Mouse (Mus musculus): Measurements from ENCODE around the gene Nfkbia. TPM values are rescaled to one million over a fixed set of nuclear protein-coding genes. Genes with fewer than 3 reads are reported as not detected.

Gene Nfkbia
- polyA plus RNA-seq, 1 experiment from 2014 or later: 60.7 TPM

DNA sequence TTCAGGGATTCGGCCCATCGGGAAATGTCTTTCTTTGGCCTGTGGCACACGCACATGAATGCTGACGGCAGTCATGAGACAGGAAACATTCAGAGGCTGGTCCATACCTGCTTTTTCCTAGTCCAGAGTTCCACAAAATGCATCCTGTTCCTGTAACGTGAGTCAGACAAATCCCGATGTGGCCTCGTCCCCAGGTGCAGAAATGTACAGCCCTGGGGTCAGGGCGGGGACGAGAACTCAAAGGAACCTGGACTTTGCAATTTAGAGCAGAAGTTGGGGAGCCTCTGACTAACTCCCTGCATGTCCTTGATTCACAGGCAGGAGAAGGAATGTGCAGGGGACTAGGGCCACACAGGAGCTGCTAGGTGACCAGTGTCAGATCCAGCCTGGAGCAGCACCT, 21.1 kb downstream of the Nfkbia start:
- Histone ChIP-seq H3K27ac (no peak overlapping the region), H3K9me3 (no peaks in the 10 kb centered on the region), H3K4me3 (no peak overlapping the region), H3K4me1 (replicated peaks) (peaks cover 19% of the 10 kb centered on the region), H3K9ac (no peak overlapping the region), H3K4me2 (no peak overlapping the region), H3K27me3 (no peaks in the 10 kb centered on the region), H3K36me3 (no peaks in the 10 kb centered on the region)
- 93% methylated on average over 9 of the region's 9 CpGs for WGBS
- no peak for ATAC-seq (ENCODE audit: low FRiP score)

DNA sequence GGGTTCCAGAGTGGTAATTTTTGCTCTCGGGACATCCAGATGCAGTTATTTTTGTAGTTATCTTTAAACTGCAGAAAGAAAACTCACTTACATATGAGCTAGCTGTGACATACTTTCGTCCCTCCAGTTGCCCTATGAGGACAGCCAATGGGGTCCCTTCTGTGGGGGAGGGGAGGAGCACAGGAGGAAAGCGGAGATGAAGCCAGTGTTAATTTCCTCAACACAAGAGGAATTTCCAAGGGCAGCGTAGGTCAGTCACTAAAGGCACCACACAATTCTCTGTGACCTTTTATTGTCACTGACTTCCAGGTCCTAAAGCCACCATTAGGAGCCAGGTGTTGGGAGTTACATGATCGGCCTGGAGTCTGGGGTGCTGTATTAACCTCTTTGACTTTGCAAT, 22.0 kb downstream of the Nfkbia start:
- Histone ChIP-seq H3K4me1 (replicated peaks) (peaks cover 27% of the 10 kb centered on the region), H3K9me3 (no peaks in the 10 kb centered on the region), H3K4me2 (no peak overlapping the region), H3K27ac (no peak overlapping the region), H3K36me3 (no peaks in the 10 kb centered on the region), H3K27me3 (no peaks in the 10 kb centered on the region), H3K4me3 (no peak overlapping the region), H3K9ac (no peak overlapping the region)
- no peak for ATAC-seq (ENCODE audit: low FRiP score)
- 41% methylated on average over 5 of the region's 5 CpGs for WGBS

DNA sequence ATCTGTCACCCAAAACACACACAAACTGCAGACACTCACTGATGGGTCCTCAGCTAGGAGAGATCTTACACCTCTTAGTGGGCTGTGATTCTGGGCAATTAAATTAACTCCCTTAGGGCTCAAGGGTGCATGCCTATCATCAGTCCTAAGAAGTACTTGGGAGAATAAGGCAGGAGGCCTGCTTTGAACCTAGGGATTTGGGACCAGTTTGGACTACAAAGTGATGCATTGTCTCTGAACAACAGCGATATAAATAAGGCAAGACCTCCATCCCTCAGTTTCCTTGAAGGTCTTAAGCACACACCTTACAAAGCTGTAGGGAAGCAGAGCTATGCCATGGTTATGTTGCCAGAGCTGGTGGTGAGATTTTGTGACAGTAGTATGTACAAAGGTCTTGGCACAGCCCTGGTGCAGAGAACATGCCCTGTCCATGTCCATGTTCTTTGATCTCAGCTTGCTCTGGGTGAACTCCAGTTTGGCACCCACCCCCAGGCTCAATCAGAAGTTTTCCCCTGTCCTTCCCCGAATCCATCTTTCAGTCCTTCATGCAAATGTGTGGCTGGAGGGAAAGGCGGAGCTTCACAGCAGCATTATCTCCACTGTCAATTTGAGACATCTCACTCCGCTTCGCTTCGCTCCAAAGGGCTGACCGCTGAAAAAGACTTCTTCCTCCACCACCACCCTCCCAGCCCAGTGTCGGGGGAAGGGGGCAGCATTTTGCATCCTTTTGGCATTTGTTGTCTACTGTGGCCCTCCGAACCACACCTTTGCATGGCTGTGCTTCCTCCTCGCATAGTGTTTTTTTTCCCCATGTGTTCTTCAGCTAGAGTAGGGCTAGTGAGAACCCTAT, 24.9 kb downstream of the Nfkbia start:
- Histone ChIP-seq H3K27ac (no peak overlapping the region), H3K27me3 (no peaks in the 10 kb centered on the region), H3K36me3 (no peaks in the 10 kb centered on the region), H3K4me3 (no peak overlapping the region), H3K9ac (no peak overlapping the region), H3K9me3 (no peaks in the 10 kb centered on the region), H3K4me1 (replicated peaks) (peaks cover 36% of the 10 kb centered on the region), H3K4me2 (no peak overlapping the region)
- ATAC-seq (ENCODE audit: low FRiP score): no peak
- 33% methylated on average over 10 of the region's 10 CpGs for WGBS

DNA sequence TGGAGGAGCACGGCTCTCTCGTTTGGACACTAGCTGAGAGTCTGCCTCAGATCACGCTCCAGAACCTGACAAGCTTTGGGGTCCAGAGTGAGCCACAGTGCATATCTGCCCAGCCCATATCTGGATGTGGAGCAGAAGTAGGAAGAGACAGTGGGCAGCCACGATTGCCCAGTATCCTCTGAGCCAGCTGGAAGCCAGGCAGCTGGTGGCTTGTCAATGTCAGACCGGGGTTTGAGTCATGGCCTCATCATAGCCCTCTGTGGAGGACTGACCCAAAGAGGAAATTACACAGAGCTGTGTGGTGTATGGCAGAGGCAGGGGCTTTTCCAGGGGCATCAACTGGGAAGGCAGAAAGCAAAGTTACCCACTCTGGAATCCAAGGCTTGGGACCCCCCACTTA, 25.6 kb downstream of the Nfkbia start:
- Histone ChIP-seq H3K4me1 (replicated peaks) (peaks cover 38% of the 10 kb centered on the region), H3K9ac (no peak overlapping the region), H3K9me3 (no peaks in the 10 kb centered on the region), H3K27me3 (no peaks in the 10 kb centered on the region), H3K36me3 (no peaks in the 10 kb centered on the region), H3K4me2 (no peak overlapping the region), H3K4me3 (no peak overlapping the region), H3K27ac (no peak overlapping the region)
- WGBS: 57% methylated on average over 5 of the region's 5 CpGs
- no peak for ATAC-seq (ENCODE audit: low FRiP score)

DNA sequence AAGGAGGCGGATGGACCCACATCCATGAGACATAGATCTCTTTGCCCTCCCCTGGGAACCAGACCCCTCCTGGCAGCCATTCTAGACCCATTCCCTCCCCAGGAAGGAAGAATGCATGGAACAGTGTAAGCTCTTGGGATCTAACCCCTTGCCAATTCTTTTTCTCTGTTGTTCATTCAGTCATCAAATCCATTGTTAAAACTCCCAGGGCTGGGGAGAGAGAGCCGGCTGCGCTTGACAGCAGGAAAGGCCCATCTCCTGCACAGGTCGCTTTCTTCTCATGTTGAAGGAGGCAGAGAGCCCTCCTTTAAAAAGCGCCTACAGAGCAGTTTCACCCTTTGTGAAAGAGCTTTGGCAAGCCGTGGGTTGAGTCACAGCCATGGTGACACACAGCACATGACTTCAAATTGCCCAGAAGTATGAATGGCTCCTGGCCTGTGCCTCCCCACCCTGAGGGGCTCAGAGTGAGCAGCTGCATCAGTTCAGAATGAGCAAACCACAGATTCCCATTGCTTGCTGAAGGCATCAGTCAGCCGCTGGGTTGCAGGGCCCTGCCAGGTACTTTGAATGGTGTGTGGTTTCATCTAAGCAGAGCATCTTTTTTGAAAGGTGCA, 26.3 kb downstream of the Nfkbia start:
- no peak overlapping the region for H3K4me2 ChIP-seq
- no peaks in the 10 kb centered on the region for H3K27me3 ChIP-seq
- WGBS: 46% methylated on average over 7 of the region's 7 CpGs
- no peak overlapping the region for H3K9ac ChIP-seq
- peaks cover 42% of the 10 kb centered on the region for H3K4me1 ChIP-seq (replicated peaks)
- ATAC-seq (ENCODE audit: low FRiP score): peak; percentile 30; the same call in 1 of the 2 replicates
- H3K27ac ChIP-seq: 0 out of 2 replicates have a peak overlapping the region, but pooled peaks have one; percentile 32
- H3K4me3 ChIP-seq: no peak overlapping the region
- no peaks in the 10 kb centered on the region for H3K36me3 ChIP-seq
- no peaks in the 10 kb centered on the region for H3K9me3 ChIP-seq

DNA sequence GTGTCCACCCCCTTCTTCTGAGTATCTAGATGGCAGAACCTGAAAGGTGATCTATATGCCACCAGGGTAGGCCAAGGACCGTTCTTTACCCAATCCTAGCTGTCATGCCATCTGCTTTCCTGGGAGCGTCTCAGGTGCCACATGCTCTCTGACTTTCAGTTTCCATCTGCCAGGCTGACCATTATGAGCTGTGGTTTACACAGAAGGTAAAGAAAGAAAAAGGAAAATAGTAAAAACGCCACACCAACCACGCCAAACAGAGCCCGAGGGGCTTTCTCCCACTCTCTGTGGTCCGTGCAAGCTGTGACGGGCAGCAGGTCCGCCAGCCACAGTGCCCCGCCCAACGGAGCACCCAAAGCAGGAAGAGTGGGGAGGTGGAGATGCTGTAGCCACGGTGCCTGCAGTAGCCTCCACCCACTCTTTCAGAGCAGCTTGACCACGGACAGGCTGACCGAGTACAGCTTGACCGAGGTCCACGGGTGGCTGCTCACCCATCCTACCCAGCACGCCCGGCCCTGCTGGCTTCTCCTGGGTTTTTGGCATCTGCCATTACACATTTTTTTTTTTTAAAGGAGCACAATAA, 27.0 kb downstream of the Nfkbia start:
- Histone ChIP-seq H3K27ac (peak overlapping the region; percentile 83; the same call in 1 of the 2 replicates), H3K4me1 (replicated peaks) (peaks cover 44% of the 10 kb centered on the region), H3K36me3 (no peaks in the 10 kb centered on the region), H3K9me3 (no peaks in the 10 kb centered on the region), H3K27me3 (no peaks in the 10 kb centered on the region), H3K4me2 (no peak overlapping the region), H3K9ac (no peak overlapping the region), H3K4me3 (no peak overlapping the region)
- ATAC-seq (ENCODE audit: low FRiP score): no peak
- 77% methylated on average over 17 of the region's 17 CpGs for WGBS

DNA sequence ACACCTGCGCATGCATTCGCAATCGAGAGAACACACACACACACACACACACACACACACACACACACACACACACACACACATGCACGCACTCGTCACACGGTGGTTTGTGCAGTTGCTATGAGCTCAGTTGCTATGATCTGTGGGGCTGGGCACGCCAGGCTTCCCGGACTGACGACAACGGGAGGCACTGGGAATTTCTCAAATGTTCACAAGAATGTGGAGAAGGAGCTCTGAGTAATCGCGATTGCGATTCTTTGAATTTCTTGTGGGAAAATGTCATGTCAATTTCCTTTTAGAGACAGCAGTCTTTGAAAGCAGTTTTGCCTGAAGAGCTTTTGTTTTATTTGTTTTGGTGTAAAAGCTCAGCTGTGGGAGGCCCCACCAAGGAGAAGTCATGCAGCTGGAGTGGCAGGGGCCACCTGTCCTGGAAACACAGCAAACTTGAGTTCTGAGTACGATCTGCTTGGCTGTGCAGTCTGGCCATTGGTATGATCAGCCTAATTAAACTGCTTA, 27.5 kb downstream of the Nfkbia start:
- no peaks in the 10 kb centered on the region for H3K9me3 ChIP-seq
- no peaks in the 10 kb centered on the region for H3K27me3 ChIP-seq
- no peak overlapping the region for H3K4me2 ChIP-seq
- WGBS: 46% methylated on average over 14 of the region's 14 CpGs
- H3K9ac ChIP-seq: no peak overlapping the region
- no peak overlapping the region for H3K4me3 ChIP-seq
- 0 out of 2 replicates have a peak, but pooled peaks have one; percentile 25 for ATAC-seq (ENCODE audit: low FRiP score)
- H3K36me3 ChIP-seq: no peaks in the 10 kb centered on the region
- peak overlapping the region; percentile 83 for H3K27ac ChIP-seq
- peaks cover 44% of the 10 kb centered on the region for H3K4me1 ChIP-seq (replicated peaks)

DNA sequence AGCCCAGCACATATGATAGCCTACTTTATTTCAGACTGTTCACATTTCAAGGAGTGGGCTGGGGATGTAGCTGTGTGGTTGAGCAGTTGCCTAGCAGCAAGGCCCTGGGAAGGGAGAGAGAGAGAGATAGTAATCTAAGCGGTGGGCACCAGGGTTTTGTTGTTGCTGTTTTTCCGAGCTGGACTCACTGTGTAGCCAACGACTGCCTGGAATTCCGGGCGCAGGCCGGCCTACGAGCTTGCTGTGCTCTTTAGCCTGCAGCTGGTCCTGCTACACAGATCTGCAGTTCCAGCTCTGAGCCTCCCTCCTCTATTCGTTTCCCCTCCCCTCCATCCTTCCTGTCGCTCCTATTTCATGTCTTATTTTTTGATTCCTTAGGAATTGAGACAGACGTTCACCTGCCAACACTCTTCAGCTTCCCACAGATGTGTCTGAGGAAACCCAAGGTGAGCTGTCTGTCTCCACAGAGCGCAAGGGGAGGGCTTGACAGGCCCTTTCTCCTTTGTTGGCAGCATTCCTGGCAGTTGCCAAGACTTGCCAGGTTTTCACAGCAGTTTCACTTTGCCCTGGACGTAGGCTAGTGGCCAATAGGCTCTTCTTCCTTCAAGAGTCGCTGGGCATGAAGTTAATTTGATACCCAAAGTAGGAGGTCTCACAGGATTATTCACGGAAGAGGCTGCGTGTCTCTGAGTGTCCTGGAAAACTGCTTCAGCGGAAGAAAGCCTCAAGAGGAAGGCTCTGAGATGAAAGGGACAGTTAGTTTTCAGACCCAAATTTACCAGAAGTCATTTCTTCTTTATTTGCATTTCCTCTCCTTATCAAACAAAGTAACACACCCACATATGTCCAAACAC, 28.2 kb downstream of the Nfkbia start:
- Histone ChIP-seq H3K4me2 (peak overlapping the region; percentile 30), H3K27me3 (no peaks in the 10 kb centered on the region), H3K4me3 (no peak overlapping the region), H3K9me3 (no peaks in the 10 kb centered on the region), H3K4me1 (replicated peaks) (peaks cover 44% of the 10 kb centered on the region), H3K36me3 (no peaks in the 10 kb centered on the region), H3K27ac (peak overlapping the region; percentile 83), H3K9ac (no peak overlapping the region)
- peak; percentile 74 for ATAC-seq (ENCODE audit: low FRiP score)
- WGBS: 19% methylated on average over 16 of the region's 16 CpGs

DNA sequence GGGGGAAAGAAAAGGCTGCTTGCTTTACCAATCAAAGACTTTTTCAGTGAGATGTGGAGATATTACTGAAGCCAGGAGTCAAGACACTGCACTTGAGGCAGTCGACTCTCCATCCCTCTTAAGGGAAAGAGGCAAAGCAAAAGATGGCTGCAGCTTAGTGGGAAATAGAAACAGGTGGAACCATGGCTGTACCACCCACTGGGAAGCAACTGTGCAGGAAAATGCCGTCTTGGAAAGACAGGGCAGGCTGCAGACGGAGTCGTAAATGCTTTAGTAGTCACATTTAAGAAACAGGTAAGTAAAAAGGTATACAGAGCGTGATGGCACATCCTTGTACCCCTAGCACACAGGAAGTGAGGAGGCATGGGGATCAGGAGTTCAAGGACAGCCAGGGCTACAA, 29.4 kb downstream of the Nfkbia start:
- ATAC-seq (ENCODE audit: low FRiP score): no peak
- WGBS: 78% methylated on average over 5 of the region's 5 CpGs
- Histone ChIP-seq H3K27ac (peak overlapping the region; percentile 65; the same call in 1 of the 2 replicates), H3K4me3 (no peak overlapping the region), H3K9me3 (no peaks in the 10 kb centered on the region), H3K36me3 (no peaks in the 10 kb centered on the region), H3K4me1 (replicated peaks) (peaks cover 44% of the 10 kb centered on the region), H3K9ac (no peak overlapping the region), H3K27me3 (no peaks in the 10 kb centered on the region), H3K4me2 (no peak overlapping the region)

DNA sequence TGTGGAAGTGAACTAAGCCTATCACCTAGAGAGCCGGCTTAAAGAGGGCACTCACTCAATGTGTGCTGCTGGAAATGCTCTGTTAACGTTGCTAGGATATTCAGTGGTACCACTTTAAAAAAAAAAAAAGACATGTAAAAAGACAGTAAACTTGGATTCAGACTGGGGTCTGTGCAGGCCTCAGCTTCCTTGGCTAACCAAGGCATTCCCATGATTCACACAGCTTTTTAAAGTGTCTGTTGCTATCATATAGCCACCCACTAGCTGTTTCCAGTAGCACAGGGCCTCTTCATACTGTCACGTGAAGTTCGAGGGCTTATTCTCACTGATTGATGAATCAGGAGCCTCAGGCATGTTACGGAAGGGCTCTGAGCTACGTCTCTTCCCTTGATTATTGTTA, 30.0 kb downstream of the Nfkbia start:
- no peaks in the 10 kb centered on the region for H3K36me3 ChIP-seq
- H3K9me3 ChIP-seq: no peaks in the 10 kb centered on the region
- no peak overlapping the region for H3K27ac ChIP-seq
- no peaks in the 10 kb centered on the region for H3K27me3 ChIP-seq
- 72% methylated on average over 6 of the region's 6 CpGs for WGBS
- H3K9ac ChIP-seq: no peak overlapping the region
- no peak overlapping the region for H3K4me3 ChIP-seq
- no peak overlapping the region for H3K4me2 ChIP-seq
- ATAC-seq (ENCODE audit: low FRiP score): no peak
- H3K4me1 ChIP-seq (replicated peaks): peaks cover 39% of the 10 kb centered on the region

DNA sequence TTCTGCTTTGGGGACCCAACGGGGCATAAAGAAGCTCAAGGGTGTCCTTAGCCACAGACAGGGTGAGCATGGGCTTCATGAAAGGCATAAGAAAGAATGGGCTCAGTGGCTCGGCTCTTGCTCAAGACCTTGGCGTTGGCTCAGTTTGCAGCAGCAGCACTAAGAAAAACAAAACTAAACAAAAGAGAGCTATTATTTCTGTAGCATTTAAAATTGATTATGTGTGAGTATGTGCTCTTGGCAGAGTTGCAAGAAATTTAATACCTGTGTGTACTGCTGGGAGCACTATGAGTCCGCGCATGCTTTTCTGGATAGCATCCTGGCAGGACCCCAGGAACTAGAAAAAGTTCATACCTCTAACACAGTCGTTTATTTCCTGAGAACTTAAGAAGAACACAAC, 30.7 kb downstream of the Nfkbia start:
- Histone ChIP-seq H3K4me2 (no peak overlapping the region), H3K9ac (no peak overlapping the region), H3K4me1 (replicated peaks) (peaks cover 37% of the 10 kb centered on the region), H3K9me3 (no peaks in the 10 kb centered on the region), H3K36me3 (no peaks in the 10 kb centered on the region), H3K4me3 (no peak overlapping the region), H3K27ac (no peak overlapping the region), H3K27me3 (no peaks in the 10 kb centered on the region)
- WGBS: 78% methylated on average over 6 of the region's 6 CpGs
- ATAC-seq (ENCODE audit: low FRiP score): no peak

DNA sequence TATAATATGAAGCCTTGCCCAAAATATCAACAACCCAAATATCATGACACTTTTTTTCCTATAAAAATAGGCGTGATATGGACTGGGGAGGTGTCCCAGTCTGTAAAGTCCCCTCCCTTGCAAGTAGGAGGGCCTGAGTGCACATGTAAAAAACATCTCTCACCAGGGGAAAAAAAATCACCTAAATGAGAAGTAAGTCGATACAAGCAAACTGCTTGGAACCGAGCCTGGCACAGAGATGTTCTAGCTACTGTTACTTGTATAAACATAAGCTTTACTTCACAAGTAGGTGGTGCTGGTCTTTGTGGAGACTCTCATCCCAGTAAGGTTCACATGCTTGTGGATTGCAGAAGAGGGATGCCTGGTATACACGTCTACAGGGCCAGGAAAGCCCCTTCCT, 31.5 kb downstream of the Nfkbia start:
- 78% methylated on average over 4 of the region's 4 CpGs for WGBS

More for the DNA sequence above, 31.5 kb downstream of the Nfkbia start:
- Histone ChIP-seq H3K9me3 (no peaks in the 10 kb centered on the region), H3K27ac (no peak overlapping the region), H3K36me3 (no peaks in the 10 kb centered on the region), H3K4me2 (no peak overlapping the region), H3K4me1 (replicated peaks) (peaks cover 29% of the 10 kb centered on the region), H3K4me3 (no peak overlapping the region), H3K27me3 (no peaks in the 10 kb centered on the region), H3K9ac (no peak overlapping the region)
- ATAC-seq (ENCODE audit: low FRiP score): no peak
